Mouse (Mus musculus): Measurements from ENCODE around the gene Gm20696. TPM values are rescaled to one million over a fixed set of nuclear protein-coding genes. Genes with fewer than 3 reads are reported as not detected.

The Gm20696 gene
- polyA plus RNA-seq, 1 experiment: 0.24 TPM

DNA sequence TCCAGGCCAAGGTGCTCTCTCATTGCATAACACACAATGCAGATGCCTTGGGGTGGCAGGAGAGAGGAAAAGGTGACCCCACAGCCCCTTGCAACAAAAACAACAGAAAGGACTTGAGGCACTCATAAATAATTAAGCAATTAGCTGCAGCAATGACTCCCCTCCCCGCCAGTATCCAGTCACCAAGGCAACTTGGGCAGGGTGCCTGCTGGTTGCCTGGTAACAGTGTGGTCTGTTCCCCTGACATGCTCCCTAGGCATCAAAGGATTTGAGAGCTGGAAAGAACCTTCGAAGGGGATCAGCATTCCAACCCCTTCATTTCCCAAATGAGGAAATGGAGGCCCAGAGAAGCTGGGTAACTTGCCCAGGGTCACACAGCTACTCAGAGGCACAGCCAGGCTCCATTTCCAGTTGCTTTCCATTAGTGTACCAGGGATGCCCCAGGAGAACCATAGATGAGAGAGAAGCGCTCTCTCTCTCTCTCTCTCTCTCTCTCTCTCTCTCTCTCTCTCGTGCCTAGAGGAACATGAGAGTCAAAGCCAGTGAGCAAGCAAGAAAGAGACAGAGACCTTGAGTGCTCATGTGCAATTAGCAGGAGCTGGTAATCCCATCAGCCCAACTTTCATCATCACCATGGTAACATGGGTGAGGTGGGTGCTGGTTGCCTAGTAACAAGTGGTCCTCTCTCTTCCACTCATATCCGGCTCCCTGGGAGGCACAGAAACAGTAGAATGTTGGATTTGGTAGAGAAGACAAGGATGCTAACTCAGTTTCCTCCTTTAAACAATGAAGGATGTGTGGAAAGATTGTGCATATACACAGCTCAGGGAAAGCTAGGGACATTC, 3.1 kb upstream of the Gm20696 start:
- H3K27ac ChIP-seq (ENCODE audit: insufficient read depth, low read length): no peak overlapping the region
- peaks cover 6% of the 10 kb centered on the region; the same call in 1 of the 2 replicates for H3K27me3 ChIP-seq (ENCODE audit: control insufficient read depth, insufficient read depth, low read length, poor library complexity, severe bottlenecking)
- H3K9ac ChIP-seq (ENCODE audit: low read depth, poor library complexity, severe bottlenecking): no peak overlapping the region
- H3K4me1 ChIP-seq (ENCODE audit: control insufficient read depth, insufficient read depth, low read length): no peaks in the 10 kb centered on the region
- H3K9me3 ChIP-seq (replicated peaks; ENCODE audit: control insufficient read depth, insufficient read depth, low read length, poor library complexity, severe bottlenecking): no peaks in the 10 kb centered on the region
- no peaks in the 10 kb centered on the region for H3K36me3 ChIP-seq (ENCODE audit: control insufficient read depth, insufficient read depth, low read length, poor library complexity, severe bottlenecking)
- TF ChIP-seq CTCF (IDR thresholded peaks at IDR 0.05; ENCODE audit: low read depth, low read length) (no peak), POLR2A (IDR thresholded peaks at IDR 0.05; ENCODE audit: insufficient read depth, low read length) (no peak), EP300 (IDR thresholded peaks at IDR 0.05; ENCODE audit: insufficient read depth, low read depth, low read length) (no peak)
- no peak overlapping the region for H3K4me3 ChIP-seq (ENCODE audit: low read depth, low read length)

GRCm38 (mm10) chr6:99667290-99667689, 693 bp upstream of the Gm20696 start:
- H3K27ac ChIP-seq (ENCODE audit: insufficient read depth, low read length): no peak overlapping the region
- H3K9ac ChIP-seq (ENCODE audit: low read depth, poor library complexity, severe bottlenecking): no peak overlapping the region
- H3K36me3 ChIP-seq (ENCODE audit: control insufficient read depth, insufficient read depth, low read length, poor library complexity, severe bottlenecking): no peaks in the 10 kb centered on the region
- no peak overlapping the region for H3K4me3 ChIP-seq (ENCODE audit: low read depth, low read length)
- no peaks in the 10 kb centered on the region for H3K4me1 ChIP-seq (ENCODE audit: control insufficient read depth, insufficient read depth, low read length)
- peaks cover 6% of the 10 kb centered on the region; the same call in 1 of the 2 replicates for H3K27me3 ChIP-seq (ENCODE audit: control insufficient read depth, insufficient read depth, low read length, poor library complexity, severe bottlenecking)
- H3K9me3 ChIP-seq (replicated peaks; ENCODE audit: control insufficient read depth, insufficient read depth, low read length, poor library complexity, severe bottlenecking): no peaks in the 10 kb centered on the region
- TF ChIP-seq EP300 (IDR thresholded peaks at IDR 0.05; ENCODE audit: insufficient read depth, low read depth, low read length): no peak
- no peak for TF ChIP-seq POLR2A (IDR thresholded peaks at IDR 0.05; ENCODE audit: insufficient read depth, low read length)
- no peak for TF ChIP-seq CTCF (IDR thresholded peaks at IDR 0.05; ENCODE audit: low read depth, low read length)

DNA sequence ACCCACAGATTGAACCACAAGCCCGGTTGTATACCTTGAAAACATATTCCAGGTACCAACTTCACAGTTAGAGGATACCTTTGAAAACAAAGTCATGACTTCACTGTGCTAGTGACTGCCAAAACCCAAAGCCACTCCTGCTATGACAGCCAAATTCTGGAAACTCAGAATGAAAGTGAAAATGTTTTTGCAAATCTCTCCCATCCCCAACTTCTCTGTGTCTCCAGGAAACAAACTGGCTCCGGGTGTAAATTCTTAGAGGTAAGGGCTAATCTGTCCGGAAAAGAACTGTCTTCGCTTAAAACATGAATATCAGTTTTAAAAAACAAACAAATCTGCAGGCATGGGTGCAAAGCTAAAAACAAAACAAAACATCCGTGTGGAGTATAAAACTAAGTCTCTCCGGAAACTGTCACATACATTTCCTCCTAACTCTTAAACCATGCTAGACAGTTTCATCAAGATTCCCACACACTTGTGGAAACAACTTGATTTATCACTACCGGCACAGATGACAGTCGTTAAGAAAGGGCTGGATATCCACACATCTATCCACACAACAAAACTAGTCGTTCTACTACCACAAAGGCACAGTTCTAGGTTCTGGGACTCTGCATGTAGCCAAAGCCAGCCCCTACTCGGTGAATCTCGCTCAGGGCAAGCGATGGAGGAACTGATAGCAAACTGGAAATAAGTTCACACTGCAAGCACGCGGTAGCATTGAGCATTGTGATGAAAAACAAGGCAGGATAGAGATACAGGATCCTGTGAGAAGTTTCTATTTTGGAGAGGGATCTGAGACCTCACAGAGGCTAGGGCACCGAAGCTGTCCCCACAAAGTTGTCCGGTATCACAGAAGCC, 910 bp downstream of the Gm20696 start:
- H3K4me3 ChIP-seq (ENCODE audit: low read depth, low read length): peak overlapping the region; percentile 52
- peak overlapping the region; percentile 41 for H3K9ac ChIP-seq (ENCODE audit: low read depth, poor library complexity, severe bottlenecking)
- no peaks in the 10 kb centered on the region for H3K9me3 ChIP-seq (replicated peaks; ENCODE audit: control insufficient read depth, insufficient read depth, low read length, poor library complexity, severe bottlenecking)
- H3K27ac ChIP-seq (ENCODE audit: insufficient read depth, low read length): no peak overlapping the region
- no peak for TF ChIP-seq CTCF (IDR thresholded peaks at IDR 0.05; ENCODE audit: low read depth, low read length)
- TF ChIP-seq POLR2A (IDR thresholded peaks at IDR 0.05; ENCODE audit: insufficient read depth, low read length): no peak
- TF ChIP-seq EP300 (IDR thresholded peaks at IDR 0.05; ENCODE audit: insufficient read depth, low read depth, low read length): no peak
- H3K27me3 ChIP-seq (ENCODE audit: control insufficient read depth, insufficient read depth, low read length, poor library complexity, severe bottlenecking): peaks cover 6% of the 10 kb centered on the region; the same call in 1 of the 2 replicates
- H3K36me3 ChIP-seq (ENCODE audit: control insufficient read depth, insufficient read depth, low read length, poor library complexity, severe bottlenecking): no peaks in the 10 kb centered on the region
- no peaks in the 10 kb centered on the region for H3K4me1 ChIP-seq (ENCODE audit: control insufficient read depth, insufficient read depth, low read length)

DNA sequence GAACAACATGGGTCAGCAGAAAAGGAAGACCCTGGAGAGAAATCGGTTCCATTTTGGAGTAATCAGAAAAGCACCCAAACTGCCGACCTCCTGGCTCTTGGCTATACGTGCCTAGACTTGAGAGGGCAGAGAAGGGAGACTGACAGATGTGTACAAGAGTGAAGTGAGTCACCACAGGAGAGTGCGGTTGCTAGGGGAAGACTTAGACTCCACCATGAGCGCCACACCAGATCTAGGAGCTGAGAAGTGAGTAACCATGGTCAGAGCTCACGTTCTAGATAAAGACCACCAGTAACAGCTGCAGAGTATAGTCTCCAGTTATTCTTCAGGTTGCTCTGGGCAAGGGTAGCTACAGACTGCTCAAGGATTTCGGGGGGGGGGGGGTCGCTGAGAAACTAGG, 3.4 kb downstream of the Gm20696 start:
- no peaks in the 10 kb centered on the region for H3K36me3 ChIP-seq (ENCODE audit: control insufficient read depth, insufficient read depth, low read length, poor library complexity, severe bottlenecking)
- H3K9ac ChIP-seq (ENCODE audit: low read depth, poor library complexity, severe bottlenecking): no peak overlapping the region
- no peaks in the 10 kb centered on the region for H3K4me1 ChIP-seq (ENCODE audit: control insufficient read depth, insufficient read depth, low read length)

DNA sequence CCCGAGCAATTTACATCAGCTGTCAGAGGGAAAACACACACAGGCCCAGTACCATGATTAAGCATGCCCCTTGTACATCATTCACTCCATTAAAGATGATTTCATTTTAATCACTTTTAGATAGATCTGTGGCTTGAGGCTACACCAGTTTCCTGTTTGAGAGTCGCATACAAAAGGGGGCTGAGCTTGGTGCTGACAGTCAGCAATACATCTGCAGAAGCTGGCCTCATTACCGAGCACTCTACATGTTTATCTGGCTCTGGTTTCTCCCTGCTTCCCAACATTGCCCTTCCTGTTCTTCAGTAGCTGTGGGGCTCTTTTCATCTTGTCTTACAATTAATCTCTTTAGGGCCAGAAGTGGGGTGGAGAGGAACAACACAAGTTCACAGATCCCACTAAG, 6.2 kb downstream of the Gm20696 start:
- Histone ChIP-seq H3K9me3 (replicated peaks; ENCODE audit: control insufficient read depth, insufficient read depth, low read length, poor library complexity, severe bottlenecking) (no peaks in the 10 kb centered on the region), H3K27ac (ENCODE audit: insufficient read depth, low read length) (no peak overlapping the region), H3K27me3 (ENCODE audit: control insufficient read depth, insufficient read depth, low read length, poor library complexity, severe bottlenecking) (no peaks in the 10 kb centered on the region), H3K4me3 (ENCODE audit: low read depth, low read length) (no peak overlapping the region), H3K4me1 (ENCODE audit: control insufficient read depth, insufficient read depth, low read length) (no peaks in the 10 kb centered on the region), H3K9ac (ENCODE audit: low read depth, poor library complexity, severe bottlenecking) (no peak overlapping the region), H3K36me3 (ENCODE audit: control insufficient read depth, insufficient read depth, low read length, poor library complexity, severe bottlenecking) (no peaks in the 10 kb centered on the region)
- TF ChIP-seq EP300 (IDR thresholded peaks at IDR 0.05; ENCODE audit: insufficient read depth, low read depth, low read length) (no peak), CTCF (IDR thresholded peaks at IDR 0.05; ENCODE audit: low read depth, low read length) (no peak), POLR2A (IDR thresholded peaks at IDR 0.05; ENCODE audit: insufficient read depth, low read length) (no peak)

More for the DNA sequence above, 3.4 kb downstream of the Gm20696 start:
- Histone ChIP-seq H3K27me3 (ENCODE audit: control insufficient read depth, insufficient read depth, low read length, poor library complexity, severe bottlenecking) (peaks cover 6% of the 10 kb centered on the region; the same call in 1 of the 2 replicates), H3K27ac (ENCODE audit: insufficient read depth, low read length) (no peak overlapping the region), H3K4me3 (ENCODE audit: low read depth, low read length) (no peak overlapping the region), H3K9me3 (replicated peaks; ENCODE audit: control insufficient read depth, insufficient read depth, low read length, poor library complexity, severe bottlenecking) (no peaks in the 10 kb centered on the region)
- TF ChIP-seq CTCF (IDR thresholded peaks at IDR 0.05; ENCODE audit: low read depth, low read length) (no peak), EP300 (IDR thresholded peaks at IDR 0.05; ENCODE audit: insufficient read depth, low read depth, low read length) (no peak), POLR2A (IDR thresholded peaks at IDR 0.05; ENCODE audit: insufficient read depth, low read length) (no peak)

All from ES-Bruce4 (cell line).